Comparison of ENCODE assay signal across 8 mouse cellular contexts in genomic region chr8:122739102-122739725, GRCm38 (mm10). TPM values are rescaled to one million over a fixed set of nuclear protein-coding genes. Genes with fewer than 3 reads are reported as not detected.
DNase-seq lines count a peak whose midpoint lies in the region; ATAC-seq lines count a peak whose summit lies in the region.

No protein-coding gene starts in this region.

- H3K27me3 ChIP-seq in limb, embryonic 10.5 days (ENCODE audit: low read depth, poor library complexity, severe bottlenecking), result peaks cover 72% of the 10 kb centered on the region

- 0 out of 2 replicates have a peak, but pooled peaks have one; percentile 16 for ATAC-seq in granulocyte monocyte progenitor cell, adult 5-6 weeks (replicated peaks; ENCODE audit: poor library complexity, severe bottlenecking)

- no peaks in the 10 kb centered on the region for H3K36me3 ChIP-seq in limb, embryonic 10.5 days

- H3K4me3 ChIP-seq in limb, embryonic 10.5 days, result no peak overlapping the region

- H3K27ac ChIP-seq in limb, embryonic 10.5 days, result no peak overlapping the region

- no peaks in the 10 kb centered on the region for H3K9me3 ChIP-seq in limb, embryonic 10.5 days (replicated peaks)

- WGBS in limb, embryonic 10.5 days, result 20% methylated on average over 11 of the region's 11 CpGs

- H3K4me1 ChIP-seq in limb, embryonic 10.5 days, result peaks cover 43% of the 10 kb centered on the region

- DNase-seq in embryo, embryonic 10 days (ENCODE audit: low spot score), result peak; percentile 38
- DNase-seq in embryo, embryonic 9.5 days (ENCODE audit: extremely low spot score), result no peak
- peak; percentile 59 for DNase-seq in cerebellum, adult 11 months
- peak; percentile 40 for DNase-seq in neural tube, embryonic 10.5 days (ENCODE audit: extremely low spot score, low spot score)
- DNase-seq in urinary bladder, adult 18-20 months (ENCODE audit: low spot score in 2 of 2), result no peak
- DNase-seq in limb, embryonic 10.5 days (ENCODE audit: low spot score), result no peak
- DNase-seq in ovary, postnatal 10 days (ENCODE audit: low spot score), result no peak

RNA-seq across cellular contexts. Expression of gene Acsf3, which starts 36.1 kb away (rescaled TPM):
- 5.0 and 20.5 TPM in 2 replicates for total RNA-seq in granulocyte monocyte progenitor cell, adult 5-6 weeks (2014; fragmentation: Nextera tagmentation)
- total RNA-seq in granulocyte monocyte progenitor cell, adult 5-6 weeks (2017), result 8.1 and 12.0 TPM in 2 replicates
- 18.6 and 19.2 TPM in 2 replicates for polyA plus RNA-seq in limb, embryonic 10.5 days (2016; fragmentation: Nextera tagmentation; extraction: Ambion mirVana)

RNA-seq across cellular contexts. Expression of gene Cbfa2t3, which starts 40.3 kb away (rescaled TPM):
- total RNA-seq in granulocyte monocyte progenitor cell, adult 5-6 weeks (2014; fragmentation: Nextera tagmentation), result 35.4 and 37.7 TPM in 2 replicates
- total RNA-seq in granulocyte monocyte progenitor cell, adult 5-6 weeks (2017), result 8.3 and 16.0 TPM in 2 replicates
- 2.0 and 2.8 TPM in 2 replicates for polyA plus RNA-seq in limb, embryonic 10.5 days (2016; fragmentation: Nextera tagmentation; extraction: Ambion mirVana)

Comparison
In these comparisons a context has a peak if more than half of its experiments do, and no peak if none do; other contexts are left out.
1. DNase-seq: peak in embryo, embryonic 10 days (single experiment), cerebellum, adult 11 months (single experiment) and neural tube, embryonic 10.5 days (single experiment); none in embryo, embryonic 9.5 days (single experiment), urinary bladder, adult 18-20 months (0 of 2), limb, embryonic 10.5 days (single experiment) and ovary, postnatal 10 days (single experiment).